Mouse (Mus musculus) heart, adult 2 months (tissue): ENCODE data around the gene Lmna.

Experiments
- CTCF ChIP-seq: fragments of 200-600 bp; IDR thresholded peaks from 2 replicates; pipeline ENCODE4 v1.8.1; 2022; ENCODE audit warnings: antibody characterized with exemption, mild to moderate bottlenecking, moderate library complexity
- EP300 ChIP-seq: fragments of 200-500 bp; IDR thresholded peaks from 2 replicates; pipeline ENCODE4 v1.6.1; 2011; ENCODE audit warnings: low read depth, low read length, control low read depth; ENCODE audit not compliant: insufficient read depth

DNA sequence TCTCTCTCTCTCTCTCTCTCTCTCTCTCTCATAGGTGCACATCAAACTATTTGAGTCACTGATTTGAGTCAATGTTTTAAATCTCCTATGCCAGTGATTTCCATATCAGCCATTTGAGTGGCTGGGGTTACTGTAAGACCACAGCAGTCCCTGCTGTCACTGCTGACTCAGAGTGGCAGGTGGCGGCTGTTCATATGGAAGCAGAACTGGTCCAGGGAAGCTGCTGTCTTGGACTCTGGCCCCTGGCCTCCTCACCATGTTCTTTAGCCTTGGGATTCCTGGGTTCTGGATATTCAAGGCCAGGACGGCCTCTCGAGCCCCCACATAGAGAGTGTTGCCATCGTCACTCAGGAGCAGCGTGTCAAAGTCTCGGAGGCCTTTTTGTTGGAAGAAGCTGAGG, 57.0 kb downstream of the Lmna start:
- TF ChIP-seq CTCF (no peak), EP300 (no peak)
